Mouse (Mus musculus): ENCODE data around the gene 9530003J23Rik. TPM values are rescaled to one million over a fixed set of nuclear protein-coding genes. Genes with fewer than 3 reads are reported as not detected.
"Not testable (repeated sequence)": the region's sequence is repeated elsewhere in the genome, so short reads cannot be mapped to it uniquely, and the experiment has no call there.

9530003J23Rik gene
- total RNA-seq (2021), result not detected
- long read RNA-seq, experiment 1, result 0 reads
- long read RNA-seq, experiment 2, result 0 reads

GRCm38 (mm10) chr10:117238603-117239002 is at the start of gene 9530003J23Rik:
Gene 9530003J23Rik, minus strand, starts transcription at chr10:117238703.
- TF ChIP-seq CTCF (conservative IDR thresholded peaks at IDR 0.05), result no peak
- Histone ChIP-seq H3K4me3 (no peak within 1 kb of the TSS), H3K27ac (no peak within 1 kb of the TSS)
- no peak for DNase-seq (ENCODE audit: low spot score in 2 of 2)

DNA sequence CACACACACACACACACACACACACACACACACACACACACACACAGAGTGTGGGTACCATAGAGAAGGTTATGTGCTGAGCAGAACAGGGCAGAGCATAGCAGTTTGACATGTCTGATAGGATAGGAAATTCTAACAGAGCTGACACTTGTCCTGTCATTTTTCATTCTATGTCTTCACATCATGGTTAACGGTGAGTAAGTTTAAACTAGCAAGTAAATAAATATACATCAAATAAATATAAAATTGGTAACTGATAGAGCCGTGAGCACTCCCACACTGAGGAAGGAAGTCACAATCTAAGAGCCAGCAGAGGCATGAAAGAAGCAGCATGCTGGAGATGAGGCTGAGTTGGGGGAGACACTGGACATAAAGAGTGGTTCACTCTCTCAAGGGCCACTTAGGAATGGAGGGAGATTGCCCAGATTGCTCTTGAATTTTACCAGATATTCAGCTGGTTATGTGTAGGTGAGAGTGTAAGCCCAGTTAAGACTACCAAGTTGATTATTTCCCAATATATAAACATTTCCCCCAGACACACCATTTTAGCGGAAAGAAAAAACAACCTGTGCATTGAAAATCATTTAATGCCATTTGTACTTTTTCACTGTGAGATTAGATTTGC is 48.8 kb upstream of the 9530003J23Rik start:
- TF ChIP-seq CTCF (conservative IDR thresholded peaks at IDR 0.05), result no peak
- no peak overlapping the region for H3K27ac ChIP-seq
- no peak for DNase-seq (ENCODE audit: low spot score in 2 of 2)
- H3K4me3 ChIP-seq, result no peak overlapping the region

GRCm38 (mm10) chr10:117286366-117286970 is 48.0 kb upstream of the 9530003J23Rik start:
- H3K27ac ChIP-seq, result no peak overlapping the region
- DNase-seq (ENCODE audit: low spot score in 2 of 2), result no peak
- no peak for TF ChIP-seq CTCF (conservative IDR thresholded peaks at IDR 0.05)
- H3K4me3 ChIP-seq, result no peak overlapping the region

GRCm38 (mm10) chr10:117285584-117285983 is 47.1 kb upstream of the 9530003J23Rik start:
- H3K27ac ChIP-seq; DNase-seq (ENCODE audit: low spot score in 2 of 2); H3K4me3 ChIP-seq: not testable (repeated sequence)

DNA sequence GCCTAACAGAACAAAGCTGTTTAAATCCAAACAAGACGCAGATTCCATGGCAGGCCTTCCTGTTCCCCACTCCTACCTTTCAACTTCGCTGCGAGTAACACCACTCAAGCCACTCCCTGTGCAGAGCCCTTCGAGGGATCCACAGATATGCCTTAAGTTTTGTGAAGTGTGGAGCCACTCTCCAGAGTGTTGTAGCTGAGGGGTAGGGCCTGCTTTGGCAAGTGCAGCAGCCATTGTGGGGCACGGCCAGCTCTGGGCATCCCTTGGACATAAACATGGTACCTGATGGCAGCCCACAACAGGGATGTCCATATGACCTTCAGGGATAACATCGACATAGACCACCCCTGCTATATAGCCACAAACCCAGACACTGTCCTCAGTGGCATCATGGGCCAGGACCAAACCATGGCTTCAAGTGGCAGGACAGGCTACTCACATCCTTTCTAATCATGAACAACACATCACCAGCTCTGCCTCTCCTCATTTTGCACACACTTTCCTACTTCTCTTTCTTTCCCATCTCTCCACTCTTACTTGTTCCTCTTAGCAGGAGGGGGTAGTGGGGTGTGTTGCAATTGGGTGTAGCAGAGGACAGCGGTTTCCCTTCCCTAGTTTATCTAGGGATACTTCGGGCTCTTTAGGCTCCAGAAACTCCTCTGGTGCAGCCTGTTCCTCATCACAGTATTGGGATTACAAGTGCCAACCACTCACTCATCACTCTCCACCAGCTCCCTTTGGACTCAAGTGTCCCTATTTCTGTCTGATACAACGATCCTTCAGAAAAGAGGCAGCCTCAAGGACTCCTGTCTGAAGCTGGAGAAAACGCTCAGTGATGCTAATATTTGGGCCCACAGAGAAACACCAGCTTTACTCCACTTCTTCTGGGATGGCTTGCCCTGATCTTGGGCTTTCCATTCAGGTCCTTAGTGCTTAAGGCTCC is 46.3 kb upstream of the 9530003J23Rik start:
- no peak for DNase-seq (ENCODE audit: low spot score in 2 of 2)
- Histone ChIP-seq H3K4me3 (no peak overlapping the region), H3K27ac (no peak overlapping the region)
- no peak for TF ChIP-seq CTCF (conservative IDR thresholded peaks at IDR 0.05)

DNA sequence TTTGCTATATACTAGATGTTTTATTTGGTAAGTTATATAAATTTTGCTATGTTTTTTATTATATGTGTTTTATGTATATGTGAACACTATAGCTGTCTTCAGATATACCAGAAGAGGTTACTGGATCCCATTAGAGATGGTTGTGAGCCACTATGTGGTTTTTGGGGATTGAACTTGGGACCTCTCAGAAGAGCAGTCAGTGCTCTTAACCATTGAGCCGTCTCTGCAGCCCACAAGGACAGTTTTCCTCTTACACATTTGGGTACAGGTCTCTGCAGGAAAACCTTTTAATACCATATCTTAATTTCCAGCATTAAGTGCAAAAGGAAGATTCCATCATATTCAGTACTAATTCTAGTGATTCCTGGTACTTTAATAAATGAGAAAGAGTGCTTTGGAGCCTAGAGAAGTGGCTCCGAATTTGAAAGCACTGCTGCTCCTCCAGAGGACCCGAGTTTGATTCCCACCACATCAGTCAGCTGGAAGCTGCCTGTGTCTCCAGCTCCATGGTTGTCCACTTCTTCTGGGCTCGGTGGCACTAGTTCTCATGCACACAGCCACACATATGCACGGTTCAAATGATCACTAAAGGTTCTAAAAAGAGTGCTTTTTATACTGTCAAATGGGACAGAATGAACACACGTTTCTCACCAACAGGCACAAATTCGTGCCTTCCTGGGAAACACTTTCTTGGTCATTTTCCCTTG is 45.5 kb upstream of the 9530003J23Rik start:
- Histone ChIP-seq H3K27ac (no peak overlapping the region), H3K4me3 (no peak overlapping the region)
- no peak for DNase-seq (ENCODE audit: low spot score in 2 of 2)
- TF ChIP-seq CTCF (conservative IDR thresholded peaks at IDR 0.05), result no peak

- DNase-seq (ENCODE audit: low spot score in 2 of 2); H3K27ac ChIP-seq; H3K4me3 ChIP-seq: not testable (repeated sequence)
These were observed 44.7 kb upstream of the 9530003J23Rik start for GRCm38 (mm10) chr10:117283196-117283595.

DNA sequence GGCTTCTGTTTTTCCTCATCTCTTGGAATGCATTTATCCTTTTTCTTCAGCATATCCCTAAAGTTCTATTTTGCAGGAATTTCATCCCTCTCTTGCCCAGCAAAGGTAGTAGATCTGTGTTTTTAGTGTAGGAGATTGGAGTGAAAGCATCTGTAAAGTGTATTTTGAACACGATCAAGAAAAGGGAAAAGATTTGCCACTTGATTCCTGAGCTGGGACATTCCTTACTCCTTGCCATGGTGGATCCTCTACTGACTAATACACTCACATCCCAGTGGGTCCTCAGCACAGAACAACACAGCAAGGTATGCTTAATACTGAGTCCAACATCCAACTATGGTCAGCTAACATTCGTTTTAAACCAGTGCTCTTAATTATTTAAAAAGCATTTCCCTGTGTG is 44.0 kb upstream of the 9530003J23Rik start:
- H3K4me3 ChIP-seq, result no peak overlapping the region
- TF ChIP-seq CTCF (conservative IDR thresholded peaks at IDR 0.05), result no peak
- H3K27ac ChIP-seq, result no peak overlapping the region
- DNase-seq (ENCODE audit: low spot score in 2 of 2), result no peak

- no peak for DNase-seq (ENCODE audit: low spot score in 2 of 2)
- H3K4me3 ChIP-seq, result no peak within 1 kb of the TSS
- no peak for TF ChIP-seq CTCF (conservative IDR thresholded peaks at IDR 0.05)
- no peak within 1 kb of the TSS for H3K27ac ChIP-seq
These were observed 43.5 kb upstream of the 9530003J23Rik start, which contains the start of gene Lyz2 for GRCm38 (mm10) chr10:117282049-117282448. Gene Lyz2, minus strand, starts transcription at chr10:117282321.

GRCm38 (mm10) chr10:117281381-117281920 is 42.9 kb upstream of the 9530003J23Rik start:
- no peak for DNase-seq (ENCODE audit: low spot score in 2 of 2)

DNA sequence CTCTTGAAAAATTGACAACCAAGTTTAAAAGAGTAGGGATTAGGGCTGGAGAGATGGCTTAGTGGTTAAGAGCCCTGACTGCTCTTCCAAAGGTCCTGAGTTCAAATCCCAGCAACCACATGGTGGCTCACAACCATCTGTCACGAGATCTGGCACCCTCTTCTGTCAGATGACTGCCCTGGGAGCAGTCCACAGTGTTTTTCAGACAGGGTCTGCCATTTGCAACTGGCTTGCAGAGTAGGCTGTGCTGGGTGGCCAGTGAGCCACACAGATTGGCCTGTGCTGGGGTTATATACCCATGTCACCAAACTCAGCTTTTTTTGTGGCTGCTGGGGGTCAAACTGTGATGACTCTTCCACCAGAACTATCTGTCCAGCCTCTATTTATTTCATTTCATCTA is 41.5 kb upstream of the 9530003J23Rik start:
- H3K27ac ChIP-seq, result no peak overlapping the region
- no peak for DNase-seq (ENCODE audit: low spot score in 2 of 2)
- peak; percentile 9; the same call in 1 of the 2 replicates for TF ChIP-seq CTCF (conservative IDR thresholded peaks at IDR 0.05)
- H3K4me3 ChIP-seq, result no peak overlapping the region

More at GRCm38 (mm10) chr10:117281381-117281920, 42.9 kb upstream of the 9530003J23Rik start:
- Histone ChIP-seq H3K27ac (no peak overlapping the region), H3K4me3 (no peak overlapping the region)
- TF ChIP-seq CTCF (conservative IDR thresholded peaks at IDR 0.05), result no peak

- H3K27ac ChIP-seq; DNase-seq (ENCODE audit: low spot score in 2 of 2); H3K4me3 ChIP-seq: not testable (repeated sequence)
These were observed 40.0 kb upstream of the 9530003J23Rik start for GRCm38 (mm10) chr10:117278510-117278909.

DNA sequence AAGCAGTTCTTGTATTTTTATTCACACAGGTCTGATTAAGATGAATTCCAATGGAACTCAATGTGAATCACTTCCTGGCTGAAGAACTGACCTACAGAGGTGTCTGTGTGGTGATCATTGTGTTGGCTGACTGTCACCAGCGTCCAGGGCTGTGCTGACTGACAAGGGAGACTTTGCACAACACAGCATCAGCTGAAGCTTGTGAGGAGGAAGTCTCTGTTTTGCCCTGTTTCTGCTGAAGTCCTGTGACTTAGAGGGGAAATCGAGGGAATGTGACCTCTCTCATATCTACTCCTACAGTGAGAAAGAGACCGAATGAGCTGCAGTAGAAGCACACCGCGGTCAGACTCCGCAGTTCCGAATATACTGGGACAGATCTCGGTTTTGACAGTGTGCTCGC is 39.3 kb upstream of the 9530003J23Rik start:
- not testable (repeated sequence) for H3K27ac ChIP-seq; DNase-seq (ENCODE audit: low spot score in 2 of 2); H3K4me3 ChIP-seq

Data from layer of hippocampus, adult 2 months (tissue).